In the genomic region with DNA sequence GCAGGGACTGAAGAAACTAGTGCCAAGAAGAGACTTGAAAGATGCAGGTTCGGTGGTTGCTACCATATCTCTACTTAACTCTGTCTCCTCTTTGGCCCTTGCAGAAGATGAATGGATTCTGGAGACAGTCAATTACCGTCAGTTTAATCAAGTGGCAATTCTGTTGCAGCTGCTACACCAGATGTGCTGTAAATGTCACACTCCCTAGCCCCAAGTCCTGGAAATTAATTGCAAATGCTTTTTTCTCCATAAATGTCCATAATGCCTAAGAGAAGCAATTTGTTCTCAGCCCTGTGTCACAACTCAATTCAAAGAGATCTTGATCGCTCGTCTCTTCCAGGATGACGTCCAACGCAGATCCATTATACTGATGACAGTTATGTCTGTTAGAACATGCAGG, we compare ENCODE assay signal across 27 mouse cellular contexts. TPM values are rescaled to one million over a fixed set of nuclear protein-coding genes. Genes with fewer than 3 reads are reported as not detected.
DNase-seq lines count a peak whose midpoint lies in the region; ATAC-seq lines count a peak whose summit lies in the region.
"Had no signal": no experiment of that assay in that cellular context is flagged by ENCODE, and none has a peak within 500 bp of the region (broad histone marks: within the 10 kb centered on the region; RNA-seq: fewer than 3 reads in every experiment).

No protein-coding gene starts in this region.

- 81% methylated on average over 6 of the region's 6 CpGs for WGBS in hindbrain, embryonic 11.5 days
- WGBS in hindbrain, embryonic 12.5 days = 77% methylated on average over 6 of the region's 6 CpGs
- WGBS in neural tube, embryonic 12.5 days = 54% methylated on average over 6 of the region's 6 CpGs
- 40% methylated on average over 6 of the region's 6 CpGs for WGBS in neural tube, embryonic 15.5 days

- H3K4me1 ChIP-seq in hindbrain, embryonic 11.5 days (replicated peaks; ENCODE audit: control insufficient read depth, insufficient read depth, low read length) = no peaks in the 10 kb centered on the region
- no peaks in the 10 kb centered on the region for H3K4me1 ChIP-seq in hindbrain, embryonic 12.5 days
- H3K4me1 ChIP-seq in neural tube, embryonic 12.5 days = no peaks in the 10 kb centered on the region
- H3K4me1 ChIP-seq in neural tube, embryonic 15.5 days = peaks cover 5% of the 10 kb centered on the region; the same call in 1 of the 2 replicates
- H3K4me1 ChIP-seq: embryonic facial prominence, embryonic 15.5 days; forebrain, embryonic 12.5 days; forebrain, embryonic 15.5 days; heart, embryonic 12.5 days had no signal

- intact Hi-C loops in gastrocnemius, postnatal 14 days (cut with DNase I; ENCODE audit: low total_unique reads) = no loop called here

- peak; percentile 33; the same call in 1 of the 2 replicates for ATAC-seq in hindbrain, embryonic 11.5 days (ENCODE audit: low FRiP score)
- ATAC-seq in hindbrain, embryonic 12.5 days (ENCODE audit: low FRiP score) = no peak
- ATAC-seq in neural tube, embryonic 12.5 days (ENCODE audit: low FRiP score, low read depth) = 0 out of 2 replicates have a peak, but pooled peaks have one; percentile 48
- no peak for ATAC-seq in neural tube, embryonic 15.5 days (ENCODE audit: low FRiP score)
- ATAC-seq: activated CD4-positive, CD25-positive, alpha-beta regulatory T cell, adult 4 months; CD4-positive, CD25-positive, alpha-beta regulatory T cell, adult 4 months; forebrain, embryonic 15.5 days; intestine, postnatal 0 days had no signal

- no peak overlapping the region for H3K4me2 ChIP-seq in hindbrain, embryonic 11.5 days (replicated peaks; ENCODE audit: low read depth, low read length)
- no peak overlapping the region for H3K4me2 ChIP-seq in hindbrain, embryonic 12.5 days (replicated peaks)
- H3K4me2 ChIP-seq in neural tube, embryonic 12.5 days (replicated peaks) = no peak overlapping the region
- H3K4me2 ChIP-seq in neural tube, embryonic 15.5 days = no peak overlapping the region
- H3K4me2 ChIP-seq: embryonic facial prominence, embryonic 15.5 days; forebrain, embryonic 12.5 days; forebrain, embryonic 15.5 days; heart, embryonic 12.5 days; heart, embryonic 15.5 days; hindbrain, embryonic 15.5 days had no signal

- no peak overlapping the region for H3K4me3 ChIP-seq in hindbrain, embryonic 11.5 days (ENCODE audit: low read depth, low read length)
- no peak overlapping the region for H3K4me3 ChIP-seq in hindbrain, embryonic 12.5 days
- H3K4me3 ChIP-seq in neural tube, embryonic 12.5 days = no peak overlapping the region
- H3K4me3 ChIP-seq in neural tube, embryonic 15.5 days (replicated peaks) = no peak overlapping the region
- H3K4me3 ChIP-seq: embryonic facial prominence, embryonic 15.5 days; forebrain, embryonic 12.5 days; forebrain, embryonic 15.5 days; heart, embryonic 12.5 days; heart, embryonic 15.5 days; hindbrain, embryonic 10.5 days; hindbrain, embryonic 15.5 days had no signal

- no peak overlapping the region for H3K9ac ChIP-seq in hindbrain, embryonic 11.5 days (ENCODE audit: low read depth, low read length)
- H3K9ac ChIP-seq in hindbrain, embryonic 12.5 days = no peak overlapping the region
- H3K9ac ChIP-seq in neural tube, embryonic 12.5 days = no peak overlapping the region
- no peak overlapping the region for H3K9ac ChIP-seq in neural tube, embryonic 15.5 days (replicated peaks)
- H3K9ac ChIP-seq: embryonic facial prominence, embryonic 15.5 days; forebrain, embryonic 12.5 days; forebrain, embryonic 15.5 days; heart, embryonic 12.5 days; heart, embryonic 15.5 days; hindbrain, embryonic 15.5 days had no signal

- DNase-seq in hindbrain, embryonic 11.5 days (ENCODE audit: low spot score) = no peak
- DNase-seq in fat pad, adult 2 months (ENCODE audit: extremely low read depth, low read depth, low spot score) = peak; percentile 42
- no peak for DNase-seq in gastrocnemius, postnatal 14 days
- DNase-seq in kidney, postnatal 10 days = no peak
- DNase-seq: adrenal gland, adult 8-10 months; adrenal gland, postnatal 25 days; cerebellum, adult 18-20 months; cerebellum, adult 9-10 months; cerebellum, postnatal 14 days; embryo, embryonic 11 days; gastrocnemius, postnatal 36 days; heart, adult 18-20 months; heart, postnatal 10 days; heart, postnatal 36 days had no signal

- H3K27me3 ChIP-seq in hindbrain, embryonic 11.5 days (ENCODE audit: control insufficient read depth, insufficient read depth, low read length) = no peaks in the 10 kb centered on the region
- H3K27me3 ChIP-seq in hindbrain, embryonic 12.5 days = no peaks in the 10 kb centered on the region
- H3K27me3 ChIP-seq in neural tube, embryonic 12.5 days (replicated peaks) = no peaks in the 10 kb centered on the region
- H3K27me3 ChIP-seq in neural tube, embryonic 15.5 days (replicated peaks) = no peaks in the 10 kb centered on the region
- H3K27me3 ChIP-seq: embryonic facial prominence, embryonic 15.5 days; forebrain, embryonic 15.5 days; heart, embryonic 12.5 days; heart, embryonic 15.5 days; hindbrain, embryonic 15.5 days had no signal

- H3K36me3 ChIP-seq in hindbrain, embryonic 11.5 days (ENCODE audit: control insufficient read depth, insufficient read depth, low read length) = no peaks in the 10 kb centered on the region
- no peaks in the 10 kb centered on the region for H3K36me3 ChIP-seq in hindbrain, embryonic 12.5 days
- H3K36me3 ChIP-seq in neural tube, embryonic 12.5 days = no peaks in the 10 kb centered on the region
- no peaks in the 10 kb centered on the region for H3K36me3 ChIP-seq in neural tube, embryonic 15.5 days
- H3K36me3 ChIP-seq: embryonic facial prominence, embryonic 15.5 days; forebrain, embryonic 12.5 days; forebrain, embryonic 15.5 days; heart, embryonic 12.5 days; heart, embryonic 15.5 days; hindbrain, embryonic 10.5 days; hindbrain, embryonic 15.5 days had no signal

- no peaks in the 10 kb centered on the region for H3K9me3 ChIP-seq in hindbrain, embryonic 11.5 days (ENCODE audit: control insufficient read depth, low read length)
- H3K9me3 ChIP-seq in hindbrain, embryonic 12.5 days (replicated peaks) = no peaks in the 10 kb centered on the region
- no peaks in the 10 kb centered on the region for H3K9me3 ChIP-seq in neural tube, embryonic 12.5 days
- H3K9me3 ChIP-seq in neural tube, embryonic 15.5 days (replicated peaks) = no peaks in the 10 kb centered on the region
- H3K9me3 ChIP-seq: embryonic facial prominence, embryonic 15.5 days; forebrain, embryonic 12.5 days; forebrain, embryonic 15.5 days; heart, embryonic 12.5 days; heart, embryonic 15.5 days; hindbrain, embryonic 10.5 days; hindbrain, embryonic 15.5 days had no signal

- no peak overlapping the region for H3K27ac ChIP-seq in hindbrain, embryonic 11.5 days (ENCODE audit: low read depth, low read length)
- H3K27ac ChIP-seq in hindbrain, embryonic 12.5 days = no peak overlapping the region
- no peak overlapping the region for H3K27ac ChIP-seq in neural tube, embryonic 12.5 days
- no peak overlapping the region for H3K27ac ChIP-seq in neural tube, embryonic 15.5 days (replicated peaks)
- H3K27ac ChIP-seq: embryonic facial prominence, embryonic 15.5 days; forebrain, embryonic 12.5 days; forebrain, embryonic 15.5 days; heart, embryonic 15.5 days; hindbrain, embryonic 10.5 days; hindbrain, embryonic 15.5 days had no signal

RNA-seq across cellular contexts. Expression of a gene that starts 48.3 kb away (rescaled TPM):
- 111 and 123 TPM in 2 replicates for polyA plus RNA-seq in hindbrain, embryonic 11.5 days (2014; fragmentation: Nextera tagmentation; extraction: Ambion mirVana)
- 145 and 152 TPM in 2 replicates for polyA plus RNA-seq in hindbrain, embryonic 12.5 days (2016; fragmentation: Nextera tagmentation; extraction: Ambion mirVana)
- 119 and 122 TPM in 2 replicates for polyA plus RNA-seq in neural tube, embryonic 12.5 days (2016; fragmentation: Nextera tagmentation; extraction: Ambion mirVana)
- 115 and 122 TPM in 2 replicates for polyA plus RNA-seq in neural tube, embryonic 15.5 days (2015; fragmentation: Nextera tagmentation; extraction: Ambion mirVana)
- 10 to 100 TPM; 25.1 to 30.8 TPM for total RNA-seq in gastrocnemius, postnatal 14 days (2021)

Comparison
In these comparisons a context has a peak if more than half of its experiments do, and no peak if none do; other contexts are left out.
1. ATAC-seq: peak in hindbrain, embryonic 11.5 days (single experiment) and neural tube, embryonic 12.5 days (single experiment); none in hindbrain, embryonic 12.5 days (single experiment) and neural tube, embryonic 15.5 days (single experiment).